28 mouse cellular contexts compared by ENCODE assay signal in genomic region chr13:57702966-57703365, GRCm38 (mm10).
"Had no signal": no experiment of that assay in that cellular context is flagged by ENCODE, and none has a peak within 500 bp of the region (broad histone marks: within the 10 kb centered on the region; RNA-seq: fewer than 3 reads in every experiment).

No protein-coding gene starts in this region.

- H3K4me1 ChIP-seq: limb, embryonic 10.5 days; limb, embryonic 15.5 days; liver, embryonic 12.5 days; liver, embryonic 13.5 days; lung, embryonic 15.5 days; megakaryocyte, embryonic 14.5 days; midbrain, embryonic 10.5 days; midbrain, embryonic 12.5 days; neural tube, embryonic 12.5 days had no signal

- H3K27ac ChIP-seq: limb, embryonic 10.5 days; limb, embryonic 12.5 days; limb, embryonic 13.5 days; limb, embryonic 15.5 days; liver, embryonic 12.5 days; liver, embryonic 13.5 days; liver, embryonic 14.5 days; liver, embryonic 15.5 days; lung, embryonic 15.5 days; macrophage; midbrain, embryonic 10.5 days; midbrain, embryonic 12.5 days; midbrain, embryonic 13.5 days; midbrain, embryonic 15.5 days; neural tube, embryonic 12.5 days had no signal

- H3K4me3 ChIP-seq: limb, embryonic 10.5 days; limb, embryonic 12.5 days; limb, embryonic 13.5 days; limb, embryonic 15.5 days; liver, embryonic 12.5 days; liver, embryonic 13.5 days; liver, embryonic 15.5 days; lung, embryonic 15.5 days; megakaryocyte, embryonic 14.5 days; midbrain, embryonic 10.5 days; midbrain, embryonic 12.5 days; midbrain, embryonic 13.5 days; midbrain, embryonic 15.5 days; myocyte; neural tube, embryonic 12.5 days had no signal

- H3K27me3 ChIP-seq: limb, embryonic 12.5 days; limb, embryonic 13.5 days; limb, embryonic 15.5 days; liver, embryonic 13.5 days; liver, embryonic 15.5 days; lung, embryonic 15.5 days; megakaryocyte, embryonic 14.5 days; midbrain, embryonic 12.5 days; midbrain, embryonic 13.5 days; midbrain, embryonic 15.5 days; neural tube, embryonic 12.5 days had no signal

- DNase-seq: left cerebral cortex, postnatal 4 days; liver; liver, embryonic 13.5 days; liver, postnatal 0 days; lung, adult 18-20 months; lung, adult 2 months; lung, embryonic 14.5 days; lung, postnatal 10 days; lung, postnatal 14 days; lung, postnatal 36 days; lung, postnatal 4 days; midbrain, embryonic 14.5 days had no signal
